Mouse (Mus musculus) naive thymus-derived CD4-positive, alpha-beta T cell, adult 2 months (primary cell): Measurements from ENCODE around the gene Adm.

Source experiments
- DNase-seq: peaks from one replicate; pipeline ENCODE4 v3.0.0-alpha.2; 2011; ENCODE audit warnings: low read depth

Gene Adm

DNA sequence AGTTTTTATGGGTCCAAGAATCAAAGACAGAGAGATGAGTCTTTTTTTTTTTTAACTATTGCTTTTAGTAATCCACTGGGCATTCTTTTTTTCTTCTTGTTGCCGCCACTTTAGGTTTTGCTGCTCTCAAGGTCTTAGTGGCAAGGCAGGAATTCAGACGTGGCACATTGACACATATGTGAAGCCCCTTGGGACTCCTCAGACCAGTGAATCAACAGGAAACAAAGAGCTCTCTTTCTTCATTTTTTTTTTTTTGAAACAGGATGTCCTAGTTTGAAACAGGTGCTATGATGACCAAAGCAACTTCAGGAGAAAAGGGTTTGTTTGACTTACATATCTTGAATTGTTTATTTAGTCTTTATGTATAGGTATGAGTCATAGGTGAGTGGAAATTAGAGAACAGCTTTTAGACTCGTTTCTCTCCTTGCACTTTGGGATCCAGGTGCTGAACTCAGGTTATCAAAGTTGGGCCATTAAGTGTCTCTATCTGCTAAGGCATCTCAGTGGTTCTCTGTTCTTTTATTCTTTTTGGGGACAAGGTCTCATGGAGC is 31.0 kb downstream of the Adm start:
- DNase-seq: no peak

DNA sequence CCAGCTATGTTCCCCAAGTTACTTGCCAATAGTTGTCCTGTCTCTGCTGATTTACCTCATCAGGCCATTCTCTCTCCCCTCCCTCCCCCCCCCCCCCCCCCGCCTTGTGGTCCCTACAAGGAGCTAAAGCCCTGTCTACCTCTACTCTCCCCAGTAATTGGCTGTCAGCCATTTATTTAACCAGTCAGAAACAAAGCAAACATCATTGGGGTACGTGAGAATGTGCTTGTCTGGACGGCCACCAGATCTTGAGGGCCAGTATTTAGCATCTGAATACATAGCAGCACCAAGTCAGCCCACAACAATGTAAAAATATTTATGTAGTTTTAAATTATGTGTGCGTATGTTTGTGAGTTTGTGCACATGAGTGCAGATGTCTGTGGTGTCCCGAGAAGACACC is 39.1 kb downstream of the Adm start:
- no peak for DNase-seq

DNA sequence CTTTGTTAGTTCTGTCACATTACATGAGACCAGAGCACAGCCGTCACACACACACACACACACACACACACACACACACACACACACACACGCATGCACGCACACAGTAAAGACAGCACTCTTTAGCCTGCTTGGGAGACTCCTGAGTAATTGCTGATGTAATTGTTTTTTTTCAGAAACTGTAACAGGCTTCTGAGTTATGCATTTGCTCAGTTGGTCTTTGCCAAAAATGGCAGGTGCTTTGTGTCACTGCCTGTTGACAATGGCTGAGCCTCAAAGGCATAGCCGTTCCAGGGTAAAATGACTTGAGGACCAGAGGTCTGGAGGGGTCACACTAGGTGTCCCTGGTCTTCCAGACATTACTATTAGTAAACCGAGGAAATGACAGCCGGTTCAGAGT is 40.8 kb downstream of the Adm start:
- no peak for DNase-seq

DNA sequence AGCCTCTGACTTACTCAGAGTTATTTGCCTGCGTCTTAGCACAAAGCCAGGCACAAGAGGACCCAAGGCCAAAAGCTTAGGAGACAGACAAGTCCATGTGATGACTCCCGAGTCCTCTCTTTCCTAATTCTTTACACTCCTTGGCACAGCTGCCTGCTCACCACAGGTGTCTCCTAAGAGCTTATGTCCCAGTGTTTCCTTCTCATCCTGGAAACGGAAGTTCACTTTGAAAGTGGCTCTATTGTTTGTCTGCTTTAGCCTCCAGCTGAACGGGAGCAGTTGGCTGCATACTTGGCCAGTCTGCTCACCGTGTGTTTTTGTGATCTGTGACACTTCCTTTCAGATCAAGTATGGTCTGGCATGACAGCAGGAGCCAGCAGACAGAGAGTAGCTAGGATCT is 41.3 kb downstream of the Adm start:
- DNase-seq: no peak

DNA sequence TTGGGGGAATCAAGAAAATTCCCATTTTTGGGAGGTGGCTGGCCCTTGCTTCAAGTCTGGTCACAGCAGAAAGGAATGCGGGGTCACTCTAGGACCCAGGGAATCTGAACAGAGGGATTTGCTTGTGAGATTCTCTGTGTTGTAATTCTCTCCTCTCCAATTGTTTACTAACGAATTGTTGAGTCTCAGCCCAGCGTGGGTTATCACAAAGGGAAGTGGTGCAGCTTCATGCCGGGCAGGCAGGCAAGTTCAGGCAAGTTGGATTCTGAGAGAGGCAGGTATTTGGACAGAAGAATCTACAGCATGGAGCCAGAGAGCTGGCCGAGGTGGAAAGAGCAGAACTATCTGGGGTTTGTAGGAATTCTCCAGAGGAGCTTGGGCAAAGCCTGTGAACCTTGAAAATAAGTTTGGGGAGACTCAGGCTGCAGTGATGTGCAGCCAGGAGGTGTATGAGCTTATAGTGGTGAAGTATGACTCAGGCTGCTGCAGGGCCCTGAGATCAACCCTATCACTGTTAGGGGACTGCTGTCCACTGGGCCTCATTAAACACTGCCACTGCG is 43.7 kb downstream of the Adm start:
- DNase-seq: no peak
